Comparison of ENCODE assay signal across 19 mouse cellular contexts in the genomic region with DNA sequence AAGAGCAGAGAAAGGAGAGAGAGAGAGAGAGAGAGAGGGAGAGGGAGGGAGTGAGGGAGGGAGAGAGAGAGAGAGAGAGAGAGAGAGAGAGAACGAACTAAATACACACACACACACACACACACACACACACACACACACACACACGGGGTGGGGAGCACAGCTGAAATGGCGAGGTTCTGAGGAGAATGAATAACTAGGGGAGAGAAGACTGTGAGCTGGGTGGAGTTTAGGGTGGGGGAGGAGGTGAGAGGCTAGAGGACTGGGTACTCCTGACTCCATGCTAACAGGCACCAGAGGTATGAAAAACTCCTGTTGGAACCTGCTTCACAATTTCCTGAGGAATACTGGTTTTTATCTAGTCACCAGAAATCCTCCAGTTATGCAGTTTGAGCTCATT. TPM values are rescaled to one million over a fixed set of nuclear protein-coding genes. Genes with fewer than 3 reads are reported as not detected.
DNase-seq lines count a peak whose midpoint lies in the region; ATAC-seq and TF ChIP-seq lines count a peak whose summit lies in the region.
"Had no signal": no experiment of that assay in that cellular context is flagged by ENCODE, and none has a peak within 500 bp of the region (broad histone marks: within the 10 kb centered on the region; RNA-seq: fewer than 3 reads in every experiment).

No protein-coding gene starts in this region.

- no peaks in the 10 kb centered on the region; the same call in 1 of the 2 replicates for H3K9me3 ChIP-seq in kidney, embryonic 15.5 days (replicated peaks)
- no peaks in the 10 kb centered on the region for H3K9me3 ChIP-seq in liver, postnatal 0 days (ENCODE audit: low read length)
- H3K9me3 ChIP-seq: embryonic facial prominence, embryonic 10.5 days; heart, embryonic 12.5 days; limb, embryonic 15.5 days; neural tube, embryonic 15.5 days had no signal

- peak; percentile 83 for ATAC-seq in kidney, embryonic 15.5 days (replicated peaks; ENCODE audit: low FRiP score)
- peak; percentile 89 for ATAC-seq in liver, postnatal 0 days
- ATAC-seq in cerebellum, adult (ENCODE audit: insufficient number of reproducible peaks, low FRiP score, low TSS enrichment): no peak
- ATAC-seq: midbrain, embryonic 16.5 days had no signal

- 15% methylated on average over 2 of the region's 3 CpGs for WGBS in kidney, adult 2 months
- WGBS in kidney, embryonic 15.5 days: 36% methylated on average over 3 of the region's 3 CpGs
- WGBS in liver, postnatal 0 days (ENCODE audit: insufficient replicate concordance): 25% methylated on average over 3 of the region's 3 CpGs

- H3K4me3 ChIP-seq in kidney, adult 2 months (ENCODE audit: insufficient read depth, low read depth, low read length): no peak overlapping the region
- no peak overlapping the region for H3K4me3 ChIP-seq in kidney, embryonic 15.5 days (replicated peaks)
- no peak overlapping the region for H3K4me3 ChIP-seq in liver, postnatal 0 days (ENCODE audit: low read depth, low read length)
- H3K4me3 ChIP-seq: embryonic facial prominence, embryonic 10.5 days; heart, embryonic 12.5 days; limb, embryonic 15.5 days; neural tube, embryonic 15.5 days had no signal

- no peak overlapping the region for H3K9ac ChIP-seq in kidney, embryonic 15.5 days
- H3K9ac ChIP-seq in liver, postnatal 0 days (replicated peaks): no peak overlapping the region
- H3K9ac ChIP-seq: heart, embryonic 12.5 days; hindbrain, embryonic 14.5 days; limb, embryonic 15.5 days; neural tube, embryonic 15.5 days had no signal

- no peaks in the 10 kb centered on the region for H3K27me3 ChIP-seq in kidney, adult 2 months (replicated peaks; ENCODE audit: control insufficient read depth, insufficient read depth, low read length)
- no peaks in the 10 kb centered on the region for H3K27me3 ChIP-seq in kidney, embryonic 15.5 days
- no peaks in the 10 kb centered on the region for H3K27me3 ChIP-seq in liver, postnatal 0 days (ENCODE audit: insufficient read depth, low read length)
- H3K27me3 ChIP-seq: heart, embryonic 12.5 days; limb, embryonic 15.5 days; neural tube, embryonic 15.5 days had no signal

- H3K36me3 ChIP-seq in kidney, adult 2 months (ENCODE audit: control insufficient read depth, insufficient read depth, low read length): no peaks in the 10 kb centered on the region
- no peaks in the 10 kb centered on the region for H3K36me3 ChIP-seq in kidney, embryonic 15.5 days
- H3K36me3 ChIP-seq in liver, postnatal 0 days (replicated peaks; ENCODE audit: insufficient read depth, low read length): no peaks in the 10 kb centered on the region
- H3K36me3 ChIP-seq: embryonic facial prominence, embryonic 10.5 days; heart, embryonic 12.5 days; limb, embryonic 15.5 days; neural tube, embryonic 15.5 days had no signal

- intact Hi-C loops in left cerebral cortex, postnatal 4 days (cut with DNase I): no loop called here

- TF ChIP-seq EP300 in liver, postnatal 0 days (IDR thresholded peaks at IDR 0.05; ENCODE audit: low read depth): no peak

- TF ChIP-seq POLR2A in kidney, adult 2 months (IDR thresholded peaks at IDR 0.05; ENCODE audit: low read depth, low read length): no peak

- no peak for TF ChIP-seq CTCF in kidney, adult 2 months (conservative IDR thresholded peaks at IDR 0.05; ENCODE audit: insufficient read depth, insufficient read length, low read depth, low read length)
- TF ChIP-seq CTCF in liver, postnatal 0 days (IDR thresholded peaks at IDR 0.05; ENCODE audit: low read depth): no peak

- peaks cover 3% of the 10 kb centered on the region; the same call in 1 of the 2 replicates for H3K4me1 ChIP-seq in kidney, adult 2 months (ENCODE audit: control insufficient read depth, insufficient read depth, low read length)
- no peaks in the 10 kb centered on the region for H3K4me1 ChIP-seq in kidney, embryonic 15.5 days
- H3K4me1 ChIP-seq in liver, postnatal 0 days (ENCODE audit: insufficient read depth): peaks cover 3% of the 10 kb centered on the region; the same call in 1 of the 2 replicates
- H3K4me1 ChIP-seq: embryonic facial prominence, embryonic 10.5 days; heart, embryonic 12.5 days; limb, embryonic 15.5 days; neural tube, embryonic 15.5 days had no signal

- H3K4me2 ChIP-seq in kidney, embryonic 15.5 days: no peak overlapping the region
- no peak overlapping the region for H3K4me2 ChIP-seq in liver, postnatal 0 days (ENCODE audit: low read depth, low read length)
- H3K4me2 ChIP-seq: heart, embryonic 12.5 days; hindbrain, embryonic 14.5 days; limb, embryonic 15.5 days; neural tube, embryonic 15.5 days had no signal

- H3K27ac ChIP-seq in kidney, adult 2 months (ENCODE audit: insufficient read depth, low read depth, low read length): peak overlapping the region; percentile 75; the same call in 1 of the 2 replicates
- no peak overlapping the region for H3K27ac ChIP-seq in kidney, embryonic 15.5 days
- no peak overlapping the region for H3K27ac ChIP-seq in liver, postnatal 0 days (ENCODE audit: low read depth)
- H3K27ac ChIP-seq: embryonic facial prominence, embryonic 10.5 days; hindbrain, embryonic 14.5 days; limb, embryonic 15.5 days; neural tube, embryonic 15.5 days had no signal

- DNase-seq in kidney, adult 2 months: peak; percentile 70
- peak; percentile 30 to 58 for DNase-seq in kidney, postnatal 4 days
- DNase-seq in liver, postnatal 0 days: peak; percentile 42
- DNase-seq in urinary bladder, adult 18-20 months (ENCODE audit: low spot score in 2 of 2): no peak
- no peak for DNase-seq in left cerebral cortex, postnatal 4 days
- DNase-seq: adrenal gland, postnatal 36 days; cerebellum, adult 2 months; gastrocnemius, postnatal 10 days; heart, adult 11 months; layer of hippocampus, adult 9-11 months; lung, postnatal 14 days had no signal

RNA-seq across cellular contexts. Expression of gene Vwa8, which starts 32.4 kb away (rescaled TPM):
- polyA plus RNA-seq in kidney, adult 2 months (2012; rRNA removed): 71.2 and 78.0 TPM in 2 replicates
- 13.3 and 14.6 TPM in 2 replicates for polyA plus RNA-seq in kidney, embryonic 15.5 days (2015; fragmentation: Nextera tagmentation; extraction: Ambion mirVana)
- 24.4 and 27.1 TPM in 2 replicates for polyA plus RNA-seq in liver, postnatal 0 days (2015; fragmentation: Nextera tagmentation; extraction: Ambion mirVana)
- 10 to 100 TPM; 16.8 to 17.1 TPM for total RNA-seq in left cerebral cortex, postnatal 4 days (2021)

Comparison
In these comparisons a context has a peak if more than half of its experiments do, and no peak if none do; other contexts are left out.
1. DNase-seq: peak in kidney, adult 2 months (single experiment), kidney, postnatal 4 days (2 of 2) and liver, postnatal 0 days (single experiment); none in urinary bladder, adult 18-20 months (0 of 2) and left cerebral cortex, postnatal 4 days (single experiment).